In genomic region chr2:6255989-6256841, GRCm38 (mm10) we compare ENCODE assay signal across 8 mouse cellular contexts. TPM values are rescaled to one million over a fixed set of nuclear protein-coding genes. Genes with fewer than 3 reads are reported as not detected.
DNase-seq lines count a peak whose midpoint lies in the region; TF ChIP-seq lines count a peak whose summit lies in the region.
"Had no signal": no experiment of that assay in that cellular context is flagged by ENCODE, and none has a peak within 500 bp of the region (broad histone marks: within the 10 kb centered on the region; RNA-seq: fewer than 3 reads in every experiment).

No protein-coding gene starts in this region.

- peak overlapping the region; percentile 21 for H3K4me3 ChIP-seq in megakaryocyte, embryonic 14.5 days (replicated peaks)
- no peak overlapping the region for H3K4me3 ChIP-seq in small intestine, adult 2 months (ENCODE audit: low read depth, low read length)
- H3K4me3 ChIP-seq: liver, embryonic 13.5 days had no signal

- peaks cover 19% of the 10 kb centered on the region for H3K4me1 ChIP-seq in megakaryocyte, embryonic 14.5 days
- H3K4me1 ChIP-seq in small intestine, adult 2 months (ENCODE audit: control insufficient read depth, insufficient read depth, insufficient read length, low read length) = peaks cover 4% of the 10 kb centered on the region; the same call in 1 of the 2 replicates

- WGBS in small intestine, adult 2 months = 46% methylated on average over 19 of the region's 19 CpGs

- TF ChIP-seq CTCF in small intestine, adult 2 months (IDR thresholded peaks at IDR 0.05; ENCODE audit: extremely low read depth, insufficient read length, insufficient replicate concordance, low read depth, low read length) = no peak

- no peaks in the 10 kb centered on the region for H3K36me3 ChIP-seq in megakaryocyte, embryonic 14.5 days (replicated peaks; ENCODE audit: low read length)
- H3K36me3 ChIP-seq in small intestine, adult 2 months (ENCODE audit: control insufficient read depth, insufficient read depth, low read length) = no peaks in the 10 kb centered on the region
- H3K36me3 ChIP-seq: liver, embryonic 13.5 days had no signal

- DNase-seq in T-cell, adult 2 months (ENCODE audit: low spot score) = peak; percentile 50
- DNase-seq in brain, adult 2 months (ENCODE audit: low read depth, low spot score) = peak; percentile 61
- DNase-seq in forelimb bud, embryonic 11.5 days (ENCODE audit: low read depth, low spot score) = peak; percentile 25
- peak; percentile 75 for DNase-seq in heart, postnatal 4 days
- peak; percentile 34 to 49 for DNase-seq in layer of hippocampus, postnatal 36 days
- DNase-seq: liver, embryonic 13.5 days had no signal

- peaks cover 50% of the 10 kb centered on the region for H3K27me3 ChIP-seq in megakaryocyte, embryonic 14.5 days (replicated peaks)
- H3K27me3 ChIP-seq in small intestine, adult 2 months (ENCODE audit: control insufficient read depth, insufficient read depth, low read length) = no peaks in the 10 kb centered on the region

- TF ChIP-seq POLR2A in small intestine, adult 2 months (IDR thresholded peaks at IDR 0.05; ENCODE audit: low read depth, low read length) = no peak

- H3K27ac ChIP-seq in small intestine, adult 2 months (ENCODE audit: insufficient read depth, low read depth, low read length) = peak overlapping the region; percentile 61
- H3K27ac ChIP-seq: liver, embryonic 13.5 days had no signal

- peaks cover 16% of the 10 kb centered on the region for H3K9me3 ChIP-seq in megakaryocyte, embryonic 14.5 days

RNA-seq across cellular contexts. Expression of gene Echdc3, which starts 43.4 kb away (rescaled TPM):
- 10 to 100 TPM in 1 of 2 experiments, 1 to 10 TPM in 1; 9.9 to 12.2 TPM for total RNA-seq in heart, postnatal 4 days (2021)
- total RNA-seq in layer of hippocampus, postnatal 36 days (2021) = under 1 TPM; 0.62 to 0.78 TPM
- 1.9 TPM in 1 of 2 replicates, not detected in the other for polyA plus RNA-seq in megakaryocyte, embryonic 14.5 days (2012; ENCODE audit: insufficient read depth, low replicate concordance)
- 1.0 and 1.3 TPM in 2 replicates for polyA plus RNA-seq in small intestine, adult 2 months (2012; rRNA removed)

Comparison
In these comparisons a context has a peak if more than half of its experiments do, and no peak if none do; other contexts are left out.
1. DNase-seq: peak in every context shown above with its lines; median percentile 75 in heart, postnatal 4 days; 61 in brain, adult 2 months; 50 in T-cell, adult 2 months; 42 in layer of hippocampus, postnatal 36 days; 25 in forelimb bud, embryonic 11.5 days.
2. RNA of gene Echdc3, which starts 43.4 kb away (total RNA-seq): 9.9 to 12.2 TPM in heart, postnatal 4 days; 0.62 to 0.78 TPM in layer of hippocampus, postnatal 36 days; every median in the first group is over 4 times any median in the second.